24 mouse cellular contexts compared by ENCODE assay signal in the genomic region with DNA sequence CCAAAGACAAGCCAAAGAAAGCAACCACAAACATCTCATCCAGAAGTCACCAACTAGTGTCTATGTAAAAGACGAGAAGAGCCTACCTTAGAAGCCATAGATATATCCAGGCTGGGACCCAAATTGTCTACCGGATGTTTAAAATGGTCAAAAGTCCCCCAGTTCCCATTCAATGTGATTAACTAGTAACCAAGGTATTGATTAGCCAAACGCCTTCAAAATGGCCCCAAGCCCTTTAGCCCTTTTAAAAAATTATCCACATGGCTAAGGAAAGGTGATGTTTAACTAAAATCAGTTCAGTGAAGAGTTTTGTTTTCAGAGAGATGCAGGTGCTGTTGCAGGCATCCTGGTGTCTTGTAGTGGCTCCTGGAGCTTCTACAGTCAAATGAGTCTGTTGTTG. TPM values are rescaled to one million over a fixed set of nuclear protein-coding genes. Genes with fewer than 3 reads are reported as not detected.
A peak's percentile ranks its signal among the peaks of the same experiment; 100 is the strongest.
DNase-seq lines count a peak whose midpoint lies in the region; ATAC-seq and TF ChIP-seq lines count a peak whose summit lies in the region.
"Had no signal": no experiment of that assay in that cellular context is flagged by ENCODE, and none has a peak within 500 bp of the region (broad histone marks: within the 10 kb centered on the region; RNA-seq: fewer than 3 reads in every experiment).

Gene C8a, minus strand, starts transcription at position 76 of the 400 bp plus-strand sequence.

- TF ChIP-seq CTCF in liver, postnatal 0 days (IDR thresholded peaks at IDR 0.05; ENCODE audit: low read depth): no peak
- no peak for TF ChIP-seq CTCF in left cerebral cortex, adult 2 months (IDR thresholded peaks at IDR 0.05)

- intact Hi-C loops in left cerebral cortex, adult 2 months (cut with DNase I): no loop called here

- H3K36me3 ChIP-seq in erythroblast, embryonic 14.5 days (ENCODE audit: control insufficient read depth): no peaks in the 10 kb centered on the region
- no peaks in the 10 kb centered on the region for H3K36me3 ChIP-seq in kidney, embryonic 15.5 days
- H3K36me3 ChIP-seq in liver, embryonic 13.5 days: no peaks in the 10 kb centered on the region
- no peaks in the 10 kb centered on the region for H3K36me3 ChIP-seq in liver, postnatal 0 days (replicated peaks; ENCODE audit: insufficient read depth, low read length)
- H3K36me3 ChIP-seq: embryonic facial prominence, embryonic 13.5 days; forebrain, embryonic 10.5 days; heart, embryonic 10.5 days; hindbrain, embryonic 13.5 days had no signal

- TF ChIP-seq EP300 in liver, postnatal 0 days (IDR thresholded peaks at IDR 0.05; ENCODE audit: low read depth): no peak

- DNase-seq in kidney, adult 9 months: peak; percentile 64
- no peak for DNase-seq in liver, embryonic 13.5 days
- DNase-seq in liver, postnatal 0 days: peak; percentile 17
- no peak for DNase-seq in left cerebral cortex, adult 2 months (ENCODE audit: extremely low spot score in 1 of 2, low spot score in 2 of 2)
- DNase-seq: adrenal gland, adult 2 months; cerebellum, adult 18-20 months; cerebellum, adult 9-11 months; cerebellum, postnatal 36 days; gastrocnemius, postnatal 36 days; heart, adult 18-20 months; heart, postnatal 10 days had no signal

- no peak within 1 kb of the TSS for H3K4me2 ChIP-seq in kidney, embryonic 15.5 days
- H3K4me2 ChIP-seq in liver, embryonic 13.5 days: peak within 1 kb of the TSS; percentile 29; the same call in 1 of the 2 replicates
- peak within 1 kb of the TSS; percentile 56 for H3K4me2 ChIP-seq in liver, postnatal 0 days (ENCODE audit: low read depth, low read length)
- H3K4me2 ChIP-seq: embryonic facial prominence, embryonic 13.5 days; hindbrain, embryonic 13.5 days had no signal

- no peaks in the 10 kb centered on the region for H3K27me3 ChIP-seq in erythroblast, embryonic 14.5 days (ENCODE audit: control insufficient read depth)
- H3K27me3 ChIP-seq in kidney, embryonic 15.5 days: no peaks in the 10 kb centered on the region
- H3K27me3 ChIP-seq in liver, embryonic 13.5 days: no peaks in the 10 kb centered on the region
- no peaks in the 10 kb centered on the region for H3K27me3 ChIP-seq in liver, postnatal 0 days (ENCODE audit: insufficient read depth, low read length)
- H3K27me3 ChIP-seq: CH12.LX; hindbrain, embryonic 13.5 days had no signal

- H3K4me3 ChIP-seq in erythroblast, embryonic 14.5 days (replicated peaks): peak within 1 kb of the TSS; percentile 39
- no peak within 1 kb of the TSS for H3K4me3 ChIP-seq in kidney, embryonic 15.5 days (replicated peaks)
- H3K4me3 ChIP-seq in liver, embryonic 13.5 days (replicated peaks): peak within 1 kb of the TSS; percentile 44
- peak within 1 kb of the TSS; percentile 41 for H3K4me3 ChIP-seq in liver, postnatal 0 days (ENCODE audit: low read depth, low read length)
- no peak within 1 kb of the TSS for H3K4me3 ChIP-seq in left cerebral cortex, adult 2 months
- H3K4me3 ChIP-seq: embryonic facial prominence, embryonic 13.5 days; forebrain, embryonic 10.5 days; heart, embryonic 10.5 days; hindbrain, embryonic 13.5 days had no signal

- WGBS in kidney, embryonic 15.5 days: 75% methylated on average over 3 of the region's 3 CpGs
- 36% methylated on average over 3 of the region's 3 CpGs for WGBS in liver, embryonic 13.5 days (ENCODE audit: insufficient replicate concordance)
- 49% methylated on average over 3 of the region's 3 CpGs for WGBS in liver, postnatal 0 days (ENCODE audit: insufficient replicate concordance)

- H3K4me1 ChIP-seq in erythroblast, embryonic 14.5 days (ENCODE audit: control insufficient read depth): no peaks in the 10 kb centered on the region
- H3K4me1 ChIP-seq in kidney, embryonic 15.5 days: no peaks in the 10 kb centered on the region
- H3K4me1 ChIP-seq in liver, embryonic 13.5 days (replicated peaks): no peaks in the 10 kb centered on the region
- H3K4me1 ChIP-seq in liver, postnatal 0 days (ENCODE audit: insufficient read depth): 0 out of 2 replicates have a peak, but pooled peaks cover 2% of the 10 kb centered on the region
- H3K4me1 ChIP-seq: embryonic facial prominence, embryonic 13.5 days; forebrain, embryonic 10.5 days; heart, embryonic 10.5 days; hindbrain, embryonic 13.5 days had no signal

- H3K9me3 ChIP-seq in erythroblast, embryonic 14.5 days (ENCODE audit: control insufficient read depth, low read length): no peaks in the 10 kb centered on the region
- H3K9me3 ChIP-seq in kidney, embryonic 15.5 days (replicated peaks): no peaks in the 10 kb centered on the region
- H3K9me3 ChIP-seq in liver, embryonic 13.5 days (replicated peaks): no peaks in the 10 kb centered on the region
- H3K9me3 ChIP-seq in liver, postnatal 0 days (ENCODE audit: low read length): no peaks in the 10 kb centered on the region
- H3K9me3 ChIP-seq: embryonic facial prominence, embryonic 13.5 days; forebrain, embryonic 10.5 days; heart, embryonic 10.5 days; hindbrain, embryonic 13.5 days had no signal

- H3K27ac ChIP-seq in kidney, embryonic 15.5 days: no peak within 1 kb of the TSS
- peak within 1 kb of the TSS; percentile 55; the same call in 1 of the 2 replicates for H3K27ac ChIP-seq in liver, embryonic 13.5 days
- H3K27ac ChIP-seq in liver, postnatal 0 days (ENCODE audit: low read depth): peak within 1 kb of the TSS; percentile 70
- no peak within 1 kb of the TSS for H3K27ac ChIP-seq in left cerebral cortex, adult 2 months
- H3K27ac ChIP-seq: embryonic facial prominence, embryonic 13.5 days; forebrain, embryonic 10.5 days; heart, embryonic 10.5 days; hindbrain, embryonic 13.5 days; hindbrain, postnatal 0 days had no signal

- ATAC-seq in erythroblast, adult 5-6 weeks (replicated peaks; ENCODE audit: low FRiP score, poor library complexity, severe bottlenecking): no peak
- ATAC-seq in kidney, embryonic 15.5 days (replicated peaks; ENCODE audit: low FRiP score): no peak
- no peak for ATAC-seq in liver, embryonic 13.5 days (ENCODE audit: low read depth)
- ATAC-seq in liver, postnatal 0 days: peak; percentile 55; the same call in 1 of the 2 replicates
- ATAC-seq: forebrain, embryonic 14.5 days; hindbrain, postnatal 0 days had no signal

- no peak within 1 kb of the TSS for H3K9ac ChIP-seq in kidney, embryonic 15.5 days
- peak within 1 kb of the TSS; percentile 17; the same call in 1 of the 2 replicates for H3K9ac ChIP-seq in liver, embryonic 13.5 days
- H3K9ac ChIP-seq in liver, postnatal 0 days (replicated peaks): peak within 1 kb of the TSS; percentile 50
- H3K9ac ChIP-seq: embryonic facial prominence, embryonic 13.5 days; hindbrain, embryonic 13.5 days had no signal

RNA-seq across cellular contexts. Expression of gene C8a, which starts in this region (rescaled TPM):
- not detected in 2 replicates for polyA plus RNA-seq in erythroblast, embryonic 14.5 days (2012)
- total RNA-seq in erythroblast, adult 5-6 weeks (2015; ENCODE audit: low replicate concordance): not detected in 2 replicates
- not detected in 2 replicates for total RNA-seq in erythroblast, adult 5-6 weeks (2017; ENCODE audit: low replicate concordance)
- polyA plus RNA-seq in kidney, embryonic 15.5 days (2015; fragmentation: Nextera tagmentation; extraction: Ambion mirVana): 0.19 and 0.23 TPM in 2 replicates
- polyA plus RNA-seq in liver, embryonic 13.5 days (2015; fragmentation: Nextera tagmentation; extraction: Ambion mirVana): 7.2 and 7.5 TPM in 2 replicates
- polyA plus RNA-seq in liver, postnatal 0 days (2015; fragmentation: Nextera tagmentation; extraction: Ambion mirVana): 31.1 and 33.1 TPM in 2 replicates
- not detected for total RNA-seq in left cerebral cortex, adult 2 months (2021)
- total RNA-seq: gastrocnemius, adult 8-10 months; gastrocnemius, postnatal 36 days; heart, adult 18-20 months; heart, postnatal 10 days; hematopoietic stem cell, adult 5-6 weeks; hindbrain, postnatal 0 days had no signal
- polyA plus RNA-seq: adrenal gland, adult 2 months; embryonic facial prominence, embryonic 13.5 days; forebrain, embryonic 10.5 days; forebrain, embryonic 14.5 days; heart, embryonic 14.5 days; hindbrain, embryonic 13.5 days had no signal

Comparison
In these comparisons a context has a peak if more than half of its experiments do, and no peak if none do; other contexts are left out.
1. DNase-seq: peak in kidney, adult 9 months (single experiment) and liver, postnatal 0 days (single experiment); none in liver, embryonic 13.5 days (single experiment) and left cerebral cortex, adult 2 months (0 of 2).
2. H3K4me3 ChIP-seq: peak in erythroblast, embryonic 14.5 days (single experiment), liver, embryonic 13.5 days (single experiment) and liver, postnatal 0 days (single experiment); none in kidney, embryonic 15.5 days (single experiment) and left cerebral cortex, adult 2 months (single experiment).
3. H3K27ac ChIP-seq: peak in liver, embryonic 13.5 days (single experiment) and liver, postnatal 0 days (single experiment); none in kidney, embryonic 15.5 days (single experiment) and left cerebral cortex, adult 2 months (single experiment).